Mouse (Mus musculus): ENCODE data around the gene Tedc2.

Gene Tedc2

GRCm38 (mm10) chr17:24220435-24221411 lies at the start of gene Tedc2:
Tedc2 (minus strand) TSS chr17:24220851.
- peak; percentile 89 for DNase-seq (ENCODE audit: low read depth, low spot score)

GRCm38 (mm10) chr17:24267133-24267532 lies 46.5 kb upstream of the Tedc2 start:
- DNase-seq (ENCODE audit: low read depth, low spot score), result no peak

DNA sequence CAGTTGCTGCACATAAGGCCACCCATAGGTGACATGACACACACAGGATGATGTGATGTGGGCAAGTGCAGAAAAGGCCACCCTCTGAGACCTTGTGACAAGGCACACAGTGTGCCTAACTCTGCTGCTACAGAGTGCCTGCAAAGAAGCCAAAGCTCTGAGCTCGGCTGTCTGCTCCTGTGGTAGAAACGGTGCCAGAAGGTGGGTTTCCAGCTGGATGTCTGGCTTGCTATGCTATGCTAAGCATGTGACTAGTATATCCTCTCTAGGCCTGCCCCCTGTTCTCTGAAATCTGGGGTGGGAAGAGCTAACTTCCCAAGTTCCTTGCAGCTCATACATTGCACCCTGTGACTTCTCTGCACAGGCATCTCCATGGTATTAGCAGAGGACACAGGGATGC lies 44.1 kb upstream of the Tedc2 start:
- DNase-seq (ENCODE audit: low read depth, low spot score), result no peak

DNA sequence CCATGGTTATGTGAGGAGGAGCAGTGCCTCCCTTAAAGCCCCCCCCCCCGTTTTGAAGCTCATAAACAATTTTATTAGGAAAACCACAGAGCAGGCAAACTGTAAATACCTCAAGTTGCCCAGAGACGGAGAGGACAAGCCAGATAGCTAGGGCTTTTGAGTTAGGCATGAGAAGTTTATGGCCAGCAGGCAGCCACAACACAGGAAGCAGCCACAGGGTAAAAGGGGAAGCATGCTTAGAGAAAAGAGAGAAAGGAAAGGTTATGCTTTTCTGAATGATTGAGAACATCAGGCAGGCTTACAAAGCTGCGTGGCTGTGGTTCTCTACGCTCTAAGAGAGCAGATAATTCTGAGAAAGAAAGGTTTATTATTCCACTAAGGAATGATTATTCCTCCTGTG lies 39.9 kb upstream of the Tedc2 start:
- no peak for DNase-seq (ENCODE audit: low read depth, low spot score)

- DNase-seq (ENCODE audit: low read depth, low spot score), result no peak
These were observed 39.1 kb upstream of the Tedc2 start for GRCm38 (mm10) chr17:24259702-24260101.

- DNase-seq (ENCODE audit: low read depth, low spot score), result no peak
These were observed 38.3 kb upstream of the Tedc2 start for GRCm38 (mm10) chr17:24258981-24259380.

DNA sequence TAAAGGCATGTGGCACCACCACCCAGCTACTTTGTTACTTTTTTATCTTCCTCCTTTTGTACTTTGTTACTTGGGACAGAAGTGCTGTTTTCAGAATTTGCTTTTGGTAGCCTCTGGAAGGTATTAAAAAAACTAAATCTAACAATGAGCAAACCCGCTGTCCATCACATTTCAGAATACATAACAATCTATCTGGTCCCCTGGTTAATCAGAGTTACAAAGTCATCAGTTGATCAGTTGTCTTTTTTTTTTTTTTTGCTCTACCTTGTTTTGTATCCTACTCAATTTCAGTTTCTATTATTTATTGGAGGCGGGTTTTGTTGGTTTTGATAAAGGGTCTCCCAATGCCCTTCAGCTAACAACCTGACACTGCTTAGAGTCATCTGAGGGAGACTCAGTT lies 31.7 kb upstream of the Tedc2 start:
- DNase-seq (ENCODE audit: low read depth, low spot score), result no peak

DNA sequence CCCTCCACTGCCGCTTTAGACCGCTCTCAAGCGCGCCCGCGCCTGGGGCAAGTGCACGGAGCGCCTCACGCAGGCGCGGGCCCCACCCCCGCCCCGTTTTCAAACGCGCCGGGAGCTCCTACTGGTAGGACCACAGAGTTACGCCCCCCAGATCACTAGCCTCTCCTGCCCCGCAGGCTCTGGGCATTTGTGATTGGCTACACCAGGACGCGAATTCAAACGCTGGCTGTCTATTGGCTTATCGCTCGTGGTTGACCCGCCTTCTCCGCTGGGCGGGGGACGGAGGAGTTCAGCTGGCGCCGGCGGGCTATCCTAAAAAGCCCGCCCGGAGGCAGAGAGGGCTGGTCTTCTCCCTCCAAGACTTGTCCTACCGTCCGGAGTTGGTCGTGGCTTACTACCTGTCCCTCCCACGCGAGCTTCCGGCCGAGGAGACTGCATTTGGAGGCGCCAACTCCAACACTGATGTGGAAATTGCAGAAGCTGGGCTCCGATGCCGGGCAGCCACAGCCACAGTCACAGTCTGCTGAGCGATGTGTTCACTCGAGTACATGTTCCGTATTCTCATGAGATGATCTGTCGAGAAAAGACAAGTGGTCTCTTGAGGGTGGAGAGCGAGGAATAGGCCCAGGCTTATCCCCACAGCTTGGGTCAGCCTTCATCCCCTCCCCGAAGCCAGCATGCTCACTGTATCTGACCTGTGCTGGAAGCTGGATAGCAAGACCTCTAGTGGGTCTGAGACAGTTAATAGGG lies 30.8 kb upstream of the Tedc2 start, which contains the start of gene Ccnf:
Ccnf (minus strand) TSS at position 165 of the 750 bp plus-strand sequence.
- DNase-seq (ENCODE audit: low read depth, low spot score), result peak; percentile 96

DNA sequence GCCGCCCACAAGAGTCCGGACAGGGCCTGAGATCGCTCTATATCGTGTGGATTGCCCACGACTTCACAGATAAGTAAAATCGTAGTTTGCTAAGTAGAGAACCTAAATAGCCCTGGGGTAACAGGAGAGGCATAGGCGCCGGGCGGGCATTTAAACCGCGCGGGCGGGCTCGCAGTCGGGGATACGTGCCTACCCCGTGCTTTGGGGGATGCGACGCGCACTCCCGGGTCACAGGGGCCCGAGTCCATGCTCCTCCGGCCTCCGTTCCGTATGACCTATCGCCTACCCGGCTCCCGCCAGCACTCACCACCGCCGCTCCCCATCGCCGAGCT lies 30.3 kb upstream of the Tedc2 start:
- no peak for DNase-seq (ENCODE audit: low read depth, low spot score)

DNA sequence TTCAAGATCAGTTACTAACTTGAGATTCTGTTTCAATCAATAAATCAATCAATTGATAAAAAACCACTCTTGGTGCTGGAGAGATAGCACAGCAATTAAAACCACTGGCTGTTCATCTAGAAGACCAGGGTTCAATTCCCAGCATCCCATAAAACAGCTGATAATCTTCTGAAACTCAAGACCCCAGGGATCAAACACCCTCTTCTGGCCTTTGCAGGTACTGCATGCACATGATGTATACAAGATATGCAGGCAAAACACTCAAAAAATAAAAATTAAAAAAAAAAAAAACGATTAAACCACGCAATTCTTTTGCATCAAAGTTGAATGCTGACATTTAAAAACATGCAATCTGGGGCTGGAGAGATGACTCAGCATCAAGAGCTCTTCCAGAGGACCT lies 28.0 kb upstream of the Tedc2 start:
- DNase-seq (ENCODE audit: low read depth, low spot score), result no peak

DNA sequence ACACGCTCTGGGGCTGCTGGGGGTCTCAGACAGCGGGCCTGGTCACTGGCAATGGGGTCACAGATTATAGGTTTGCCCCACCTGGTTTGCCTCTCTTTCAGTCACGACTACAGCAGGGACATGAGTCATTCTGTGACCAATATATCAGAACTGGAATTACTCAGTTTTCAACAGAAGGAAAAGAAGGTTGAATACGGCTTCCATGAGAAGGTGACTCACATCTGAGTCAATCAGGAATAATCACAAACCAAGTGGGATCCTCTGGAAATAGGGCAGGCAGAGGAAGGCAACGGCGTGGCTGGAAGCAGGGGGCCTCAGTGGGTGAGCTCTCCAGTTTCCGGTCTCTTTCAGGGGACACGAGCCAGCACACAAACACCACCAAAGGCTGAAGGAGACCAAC lies 23.4 kb upstream of the Tedc2 start:
- no peak for DNase-seq (ENCODE audit: low read depth, low spot score)

DNA sequence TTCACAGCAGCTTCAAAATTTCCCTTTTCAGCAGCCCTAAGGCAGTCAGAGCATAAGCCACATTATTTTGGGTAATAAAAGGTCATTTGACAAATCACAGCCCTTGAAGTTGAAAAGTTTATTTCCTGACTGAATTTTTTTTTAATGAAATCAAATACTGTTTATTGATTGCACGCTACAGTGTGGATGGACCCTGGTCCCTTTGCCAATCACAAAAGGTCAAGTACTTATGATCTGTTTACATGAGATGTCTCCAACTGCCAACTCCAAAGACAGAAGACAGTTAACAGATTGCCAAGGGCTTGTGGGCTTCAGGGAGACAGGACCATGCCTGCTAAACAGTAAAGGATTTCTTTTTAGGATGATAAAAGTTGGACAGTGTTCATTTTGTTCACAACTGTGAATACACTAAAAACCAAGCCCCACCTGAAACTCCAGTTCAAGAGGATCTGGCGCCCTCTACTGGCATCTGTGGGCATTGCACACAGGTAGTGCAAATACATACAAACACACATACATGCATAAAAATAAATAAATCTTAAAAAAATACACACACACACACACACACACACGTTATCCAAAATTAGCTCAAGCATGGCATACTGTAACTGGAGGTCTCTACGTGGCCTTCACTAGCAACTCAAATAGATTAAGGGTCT lies 22.8 kb upstream of the Tedc2 start:
- no peak for DNase-seq (ENCODE audit: low read depth, low spot score)

- DNase-seq (ENCODE audit: low read depth, low spot score), result no peak
These were observed 16.3 kb upstream of the Tedc2 start for GRCm38 (mm10) chr17:24236921-24237320.

DNA sequence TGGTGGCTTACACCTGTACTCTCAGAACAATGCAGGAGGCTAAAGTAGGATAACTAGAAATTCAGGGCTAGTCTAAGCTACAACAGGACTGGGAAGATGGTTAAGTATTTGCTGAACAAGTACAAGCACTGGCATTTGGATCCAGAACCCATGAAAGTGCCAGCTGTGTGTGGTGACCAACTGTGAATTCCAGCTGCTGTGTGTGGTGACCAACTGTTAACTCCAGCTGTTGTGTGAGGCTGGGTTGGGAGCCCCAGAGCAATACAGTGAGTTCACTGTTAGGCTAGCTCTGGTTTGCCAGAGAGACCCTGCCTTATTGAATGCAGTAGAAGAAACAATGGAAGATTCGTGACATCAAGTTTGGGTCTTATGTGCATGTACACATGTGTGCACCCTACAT lies 15.8 kb upstream of the Tedc2 start:
- DNase-seq (ENCODE audit: low read depth, low spot score), result no peak

DNA sequence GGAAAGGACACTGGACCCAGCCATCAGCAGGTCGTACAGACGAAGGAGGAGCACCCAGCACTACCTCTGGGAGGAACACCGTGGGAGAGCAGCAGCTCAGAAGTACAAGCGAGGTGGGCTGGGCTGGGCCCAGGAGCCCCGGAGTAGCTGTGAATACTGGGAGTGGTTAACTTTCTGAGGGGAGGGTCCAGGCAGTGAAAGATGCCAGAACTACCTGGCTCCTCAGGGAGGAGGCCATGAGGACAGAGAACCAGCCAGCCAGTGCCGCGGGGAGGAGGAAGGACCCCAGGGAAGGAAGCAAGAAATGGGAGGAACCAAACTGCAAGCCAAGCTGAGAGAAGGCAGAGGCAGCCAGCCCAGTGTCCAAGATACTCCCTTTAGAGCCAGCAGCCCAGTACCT lies 7.3 kb upstream of the Tedc2 start:
- no peak for DNase-seq (ENCODE audit: low read depth, low spot score)

GRCm38 (mm10) chr17:24226721-24227120 lies 6.1 kb upstream of the Tedc2 start:
- DNase-seq (ENCODE audit: low read depth, low spot score), result no peak

DNA sequence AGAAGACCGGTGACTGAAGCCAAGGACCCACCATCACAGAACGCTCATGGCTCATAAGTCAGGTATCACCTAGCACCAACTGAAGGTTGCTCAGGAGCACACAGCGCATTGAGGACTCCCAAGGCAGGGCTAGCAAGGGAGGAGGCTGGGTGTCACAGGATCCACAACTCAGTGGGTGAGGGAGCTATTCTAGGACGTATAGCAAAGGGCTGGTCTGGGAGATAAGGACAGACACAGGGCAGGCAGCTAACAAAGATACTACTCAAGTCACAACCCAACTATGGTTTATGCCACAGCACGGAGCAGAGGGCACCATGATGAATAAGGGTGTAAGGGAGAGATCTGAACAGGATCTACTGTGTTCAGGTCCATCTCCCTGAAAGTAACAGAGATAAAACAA lies 5.2 kb upstream of the Tedc2 start:
- DNase-seq (ENCODE audit: low read depth, low spot score), result no peak

DNA sequence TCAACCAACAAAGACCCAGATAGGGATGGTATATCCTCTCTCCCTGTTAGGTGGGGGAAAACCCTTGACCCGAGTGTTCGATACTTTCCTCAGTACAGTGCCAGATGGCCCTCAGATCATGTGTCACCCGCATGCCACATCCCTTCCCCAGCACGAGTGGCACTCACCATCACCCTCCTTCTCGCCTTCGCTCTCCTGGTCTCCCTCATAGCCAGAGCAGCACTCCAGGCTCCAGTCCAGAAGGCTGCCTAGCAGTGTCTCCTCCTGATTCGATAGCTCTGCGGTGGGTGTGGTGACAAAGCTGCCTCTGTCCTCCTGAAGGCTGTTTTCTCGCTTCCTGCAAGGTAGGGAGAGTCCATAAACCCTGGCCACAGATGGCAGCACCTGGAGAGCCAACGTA lies 4.1 kb upstream of the Tedc2 start:
- DNase-seq (ENCODE audit: low read depth, low spot score), result no peak

GRCm38 (mm10) chr17:24223513-24223912 lies 2.9 kb upstream of the Tedc2 start:
- peak; percentile 62 for DNase-seq (ENCODE audit: low read depth, low spot score)

DNA sequence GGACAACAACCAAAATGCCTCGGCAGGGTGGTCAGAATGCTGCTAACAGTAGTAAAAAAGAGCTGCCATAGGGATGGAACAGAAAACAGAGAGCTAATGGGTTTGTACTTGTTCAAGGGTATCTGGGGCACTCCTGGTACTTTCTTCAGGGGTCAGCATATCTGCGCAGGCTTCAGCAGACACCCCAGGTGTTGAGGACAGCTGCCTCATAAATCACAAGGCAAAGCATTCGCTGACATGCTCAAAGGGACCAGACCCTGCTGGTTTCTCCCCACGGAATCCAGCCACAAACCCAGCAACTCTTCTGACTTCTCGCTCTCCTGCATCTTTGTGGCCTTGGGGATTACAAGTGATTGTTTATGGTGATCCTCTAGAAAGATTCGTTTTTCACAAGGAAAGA lies 2.0 kb upstream of the Tedc2 start:
- no peak for DNase-seq (ENCODE audit: low read depth, low spot score)

GRCm38 (mm10) chr17:24216836-24217235 lies 3.8 kb downstream of the Tedc2 start:
- DNase-seq (ENCODE audit: low read depth, low spot score), result no peak

- no peak for DNase-seq (ENCODE audit: low read depth, low spot score)
These were observed 7.5 kb downstream of the Tedc2 start for GRCm38 (mm10) chr17:24213186-24213585.

All from skeletal muscle tissue, adult 2 months (tissue).